Mouse (Mus musculus): ENCODE measurements around the gene Cers1.

Gene Cers1

DNA sequence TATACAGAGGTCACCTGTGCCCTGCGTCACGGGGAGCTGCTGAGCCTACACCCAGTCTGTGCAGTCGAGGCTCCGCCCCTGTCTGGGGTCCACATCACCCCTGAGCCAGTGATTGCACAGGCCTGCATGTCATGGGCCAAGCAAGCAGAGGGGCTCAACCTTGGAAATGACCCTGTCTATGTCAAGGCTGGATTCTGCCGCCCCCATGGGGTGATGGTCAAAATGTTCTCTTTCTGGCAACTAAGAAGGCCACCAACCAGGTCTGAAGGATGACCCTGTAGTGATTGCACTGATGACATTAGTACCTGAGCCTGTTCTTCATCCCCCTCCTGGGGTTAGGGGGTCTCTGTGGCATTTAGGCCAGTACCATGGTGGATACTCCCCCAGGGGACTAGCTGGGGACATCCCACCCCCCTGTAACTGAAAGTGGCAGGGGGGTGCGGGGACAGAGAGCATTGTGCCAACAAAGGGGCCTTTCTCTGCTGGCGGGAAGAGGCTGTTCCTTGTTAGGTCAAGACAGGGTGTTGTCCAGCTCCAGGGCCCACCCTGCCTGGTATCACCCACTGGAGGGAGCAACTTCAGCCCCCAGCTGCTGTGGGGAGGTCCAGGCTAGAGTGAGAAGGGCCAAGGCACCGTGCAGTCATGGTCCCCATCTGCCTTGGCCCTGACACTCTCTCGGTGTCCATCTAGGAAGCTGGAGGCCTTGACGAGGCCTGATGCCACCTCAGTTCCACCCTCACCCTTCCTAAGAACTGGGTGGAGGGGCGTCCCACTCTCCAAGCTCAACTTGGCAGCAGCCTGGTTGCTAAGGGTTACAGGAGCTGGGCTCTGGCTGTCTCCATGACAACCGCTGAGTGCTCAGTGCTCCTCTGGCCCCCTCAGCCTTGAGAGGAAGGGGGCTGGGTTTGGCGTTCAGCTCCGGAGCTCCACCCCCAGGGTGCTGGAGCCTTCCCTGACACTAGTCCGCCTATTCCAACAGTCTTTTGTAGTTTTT, 1.2 kb downstream of the Cers1 start:
- DNase-seq (ENCODE audit: low read depth, low spot score): peak; percentile 79

GRCm38 (mm10) chr8:70317872-70318271, 2.3 kb downstream of the Cers1 start:
- no peak for DNase-seq (ENCODE audit: low read depth, low spot score)

- DNase-seq (ENCODE audit: low read depth, low spot score): no peak
These were observed 8.1 kb downstream of the Cers1 start for GRCm38 (mm10) chr8:70323716-70324115.

- no peak for DNase-seq (ENCODE audit: low read depth, low spot score)
These were observed 11.9 kb downstream of the Cers1 start for GRCm38 (mm10) chr8:70327512-70327911.

- DNase-seq (ENCODE audit: low read depth, low spot score): no peak
These were observed 13.7 kb downstream of the Cers1 start, which contains the start of gene Gdf1 for GRCm38 (mm10) chr8:70329124-70329834. Gene Gdf1, plus strand, starts transcription at chr8:70329817.

DNA sequence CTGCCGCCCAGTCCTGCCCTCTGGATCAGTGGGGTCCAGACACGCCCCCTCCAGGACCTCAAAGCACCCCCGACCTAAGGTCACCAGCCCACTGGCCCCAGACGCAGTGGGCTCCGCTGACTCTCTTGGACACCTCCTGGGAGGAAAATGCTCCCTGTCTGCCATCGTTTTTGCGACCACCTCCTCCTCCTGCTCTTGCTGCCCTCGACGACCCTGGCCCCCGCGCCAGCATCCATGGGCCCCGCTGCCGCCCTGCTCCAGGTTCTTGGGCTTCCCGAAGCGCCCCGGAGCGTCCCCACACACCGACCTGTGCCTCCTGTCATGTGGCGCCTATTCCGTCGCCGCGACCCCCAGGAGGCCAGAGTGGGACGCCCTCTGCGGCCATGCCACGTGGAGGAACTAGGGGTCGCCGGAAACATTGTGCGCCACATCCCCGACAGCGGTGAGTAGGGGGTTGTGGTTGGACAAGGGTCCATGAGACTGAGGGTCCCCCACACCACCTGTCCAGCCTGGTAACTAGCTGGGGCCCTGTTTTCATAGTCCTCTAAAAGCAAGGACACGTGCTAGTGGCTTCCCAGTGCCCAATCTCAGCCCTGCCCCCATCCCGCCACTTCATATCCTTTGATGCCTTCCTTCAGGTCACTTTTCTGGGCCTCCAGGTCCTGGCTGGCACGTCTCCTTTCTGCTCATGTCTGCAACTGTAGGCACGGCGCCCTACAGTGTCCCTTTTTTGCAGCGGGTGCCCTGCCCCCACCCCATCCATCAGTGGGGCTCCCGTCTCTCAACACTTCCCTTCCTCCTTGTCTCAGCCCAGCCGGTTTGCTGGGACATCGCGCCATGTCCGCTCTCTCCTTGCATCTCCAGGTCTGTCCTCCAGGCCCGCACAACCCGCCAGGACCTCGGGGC, 14.5 kb downstream of the Cers1 start:
- no peak for DNase-seq (ENCODE audit: low read depth, low spot score)

DNA sequence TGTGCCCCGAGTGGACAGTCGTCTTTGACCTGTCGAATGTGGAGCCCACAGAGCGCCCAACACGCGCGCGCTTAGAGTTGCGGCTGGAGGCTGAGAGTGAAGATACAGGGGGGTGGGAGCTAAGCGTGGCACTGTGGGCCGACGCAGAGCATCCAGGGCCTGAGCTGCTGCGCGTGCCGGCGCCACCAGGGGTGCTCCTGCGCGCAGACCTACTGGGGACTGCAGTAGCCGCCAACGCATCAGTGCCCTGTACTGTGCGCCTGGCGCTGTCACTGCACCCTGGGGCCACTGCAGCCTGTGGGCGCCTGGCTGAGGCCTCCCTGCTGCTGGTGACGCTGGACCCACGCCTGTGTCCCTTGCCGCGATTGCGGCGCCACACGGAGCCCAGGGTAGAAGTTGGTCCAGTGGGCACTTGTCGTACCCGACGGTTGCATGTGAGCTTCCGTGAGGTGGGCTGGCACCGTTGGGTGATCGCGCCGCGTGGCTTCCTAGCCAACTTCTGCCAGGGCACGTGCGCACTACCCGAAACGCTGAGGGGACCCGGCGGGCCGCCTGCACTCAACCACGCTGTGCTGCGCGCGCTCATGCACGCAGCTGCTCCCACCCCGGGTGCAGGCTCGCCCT, 15.3 kb downstream of the Cers1 start:
- DNase-seq (ENCODE audit: low read depth, low spot score): no peak

DNA sequence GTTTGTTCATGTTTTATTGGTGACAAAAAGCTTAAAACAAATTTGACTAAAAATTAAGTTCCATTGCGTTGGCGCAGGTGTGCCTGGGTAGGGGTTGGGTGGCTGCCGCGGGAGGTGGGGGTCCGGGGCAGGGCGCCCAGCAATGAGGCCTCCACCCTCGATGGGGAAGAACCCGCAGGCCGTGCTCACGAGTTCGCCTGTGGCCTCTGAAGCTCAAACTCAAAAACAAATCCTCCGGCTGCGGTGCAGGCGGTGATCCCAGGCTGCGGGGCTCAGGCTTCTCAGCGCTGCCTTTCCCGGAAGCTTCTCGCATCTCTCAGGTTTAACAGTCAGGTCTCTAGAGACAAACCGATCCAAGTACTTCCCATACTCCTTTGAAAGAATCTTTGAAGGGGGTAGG, 16.0 kb downstream of the Cers1 start:
- DNase-seq (ENCODE audit: low read depth, low spot score): no peak

DNA sequence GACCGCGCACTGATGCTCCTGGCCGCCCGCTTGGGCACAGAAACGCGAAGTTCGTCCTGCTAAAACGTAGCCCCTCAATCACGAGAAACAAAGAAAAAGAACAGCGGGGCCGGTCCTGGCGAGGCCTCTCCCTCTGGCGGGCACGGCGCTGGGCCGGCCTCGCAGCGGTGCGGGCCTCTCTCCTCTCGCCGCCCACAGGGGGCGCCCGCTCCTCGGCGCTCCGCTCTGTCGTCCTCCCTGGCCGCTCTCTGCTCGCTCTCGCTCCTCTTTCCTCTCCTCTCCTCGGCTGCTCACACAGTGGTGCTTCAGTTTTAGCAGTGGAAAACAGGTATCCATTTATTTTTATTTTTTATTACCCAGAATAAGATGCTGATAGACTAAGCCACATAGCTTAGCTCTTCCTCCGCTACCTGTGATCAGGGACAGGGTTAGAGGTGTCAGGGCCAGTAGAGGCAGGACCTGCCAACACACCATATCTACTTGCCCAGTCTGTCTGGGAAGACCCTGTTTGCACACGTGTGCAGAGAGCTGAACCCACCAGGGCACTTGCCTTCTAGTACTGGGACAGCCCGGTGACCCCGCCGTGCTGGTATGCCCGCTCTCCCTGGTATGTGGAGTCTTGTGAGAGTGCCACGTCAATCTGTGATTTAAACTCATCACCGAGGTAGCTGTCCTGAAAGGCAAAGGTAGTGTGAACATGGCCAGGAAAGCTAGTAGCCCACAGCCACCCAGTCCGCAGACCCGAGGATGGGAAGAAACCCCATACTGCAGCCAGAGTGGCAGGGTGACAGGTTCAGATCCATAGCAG, 16.7 kb downstream of the Cers1 start:
- DNase-seq (ENCODE audit: low read depth, low spot score): peak; percentile 67

DNA sequence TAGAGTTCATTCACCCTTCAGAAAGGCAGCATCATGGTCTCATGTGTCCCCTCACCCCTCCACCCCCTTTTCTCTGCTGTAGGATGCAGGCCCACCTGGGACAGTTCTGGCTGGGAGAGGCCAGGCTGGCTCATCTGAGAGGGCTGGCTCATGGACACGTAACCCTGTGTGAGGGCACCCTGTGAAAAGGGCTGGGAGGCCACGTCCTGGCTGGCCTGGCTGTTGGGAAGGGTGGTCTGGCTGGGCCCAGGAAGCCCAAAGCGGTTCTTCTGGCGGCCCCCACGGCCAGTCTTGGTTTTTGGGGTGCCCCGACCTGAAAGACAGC, 17.3 kb downstream of the Cers1 start:
- no peak for DNase-seq (ENCODE audit: low read depth, low spot score)

DNA sequence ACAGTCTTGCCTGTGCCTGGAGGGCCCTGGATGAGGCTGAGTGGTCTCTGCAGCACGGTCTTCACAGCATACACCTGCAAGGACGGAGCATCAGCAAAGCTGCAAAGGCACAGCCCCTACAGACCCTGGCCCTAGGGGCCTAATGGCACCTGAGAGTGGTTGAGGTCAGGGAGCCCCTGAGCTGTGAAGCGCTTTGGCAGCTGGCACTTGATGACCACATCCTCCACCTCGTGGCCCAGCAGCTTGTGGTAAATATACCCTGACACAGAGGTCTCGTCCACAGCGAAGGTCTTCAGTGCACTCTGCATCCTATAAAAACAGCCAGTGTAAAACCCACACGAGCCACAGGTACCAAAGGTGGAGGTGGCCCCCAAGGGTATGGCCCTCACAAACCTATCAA, 23.4 kb downstream of the Cers1 start:
- no peak for DNase-seq (ENCODE audit: low read depth, low spot score)

DNA sequence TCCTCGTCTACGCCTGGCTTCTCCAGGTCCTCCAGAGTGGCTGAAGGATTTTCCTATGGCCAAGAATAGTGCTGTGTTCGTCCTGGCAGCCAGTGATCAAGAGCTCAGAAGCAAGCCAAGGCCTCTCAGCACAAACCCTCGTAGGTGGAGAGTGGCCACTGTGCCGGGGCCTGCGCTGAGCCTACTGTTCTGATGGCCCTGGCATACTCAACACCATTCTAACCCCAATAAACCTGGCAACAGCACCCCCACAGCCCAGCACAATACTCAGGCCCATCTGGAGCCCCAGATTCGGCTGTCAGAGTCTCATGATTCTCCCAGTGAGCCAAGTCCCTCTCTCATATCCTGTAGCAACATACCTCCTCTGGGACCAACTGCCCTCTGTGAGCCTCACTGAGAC, 25.1 kb downstream of the Cers1 start:
- DNase-seq (ENCODE audit: low read depth, low spot score): no peak

DNA sequence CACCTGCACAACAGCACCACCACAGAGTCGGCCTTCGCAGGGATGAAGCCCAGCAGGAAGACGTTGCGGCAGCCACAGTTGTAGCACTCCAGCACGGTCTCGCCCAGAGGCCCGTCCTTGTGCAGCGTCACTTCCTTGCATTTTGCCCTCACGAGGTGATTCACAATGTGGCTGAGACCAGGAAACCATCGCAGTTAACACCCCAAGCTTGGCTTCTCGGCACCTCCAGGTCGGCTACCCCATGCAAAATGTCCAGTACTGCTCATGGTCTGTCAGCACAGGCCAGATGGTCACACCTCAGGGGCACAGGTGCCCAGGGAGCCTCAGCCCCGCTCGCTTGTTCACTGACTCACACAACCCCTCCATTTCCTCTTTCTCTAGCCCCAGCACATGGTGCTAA, 26.4 kb downstream of the Cers1 start:
- no peak for DNase-seq (ENCODE audit: low read depth, low spot score)

- DNase-seq (ENCODE audit: low read depth, low spot score): no peak
These were observed 27.5 kb downstream of the Cers1 start for GRCm38 (mm10) chr8:70343076-70343475.

DNA sequence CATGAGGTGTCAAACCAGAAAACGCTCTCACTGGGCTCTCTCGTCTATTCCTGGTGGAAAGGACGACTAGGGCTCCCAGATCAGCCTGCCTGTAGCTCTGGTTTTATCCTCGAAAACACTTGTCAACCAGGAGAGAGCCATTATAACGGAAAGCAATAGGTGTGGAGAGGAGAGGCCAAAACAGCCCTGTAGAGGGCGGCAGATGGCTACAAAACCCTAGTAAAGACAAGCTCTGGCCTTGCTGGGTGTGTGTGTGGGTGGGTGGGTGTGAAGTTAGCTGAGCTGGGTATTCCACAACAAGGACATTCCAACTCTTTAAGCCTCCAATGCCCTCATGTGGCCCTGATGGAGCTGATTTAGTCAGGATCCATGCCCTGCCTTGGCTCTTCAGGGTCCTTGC, 28.1 kb downstream of the Cers1 start:
- DNase-seq (ENCODE audit: low read depth, low spot score): no peak

- no peak for DNase-seq (ENCODE audit: low read depth, low spot score)
These were observed 28.7 kb downstream of the Cers1 start for GRCm38 (mm10) chr8:70344279-70344678.

GRCm38 (mm10) chr8:70347443-70347842, 31.9 kb downstream of the Cers1 start:
- no peak for DNase-seq (ENCODE audit: low read depth, low spot score)

GRCm38 (mm10) chr8:70347860-70348420, 32.4 kb downstream of the Cers1 start:
- no peak for DNase-seq (ENCODE audit: low read depth, low spot score)

DNA sequence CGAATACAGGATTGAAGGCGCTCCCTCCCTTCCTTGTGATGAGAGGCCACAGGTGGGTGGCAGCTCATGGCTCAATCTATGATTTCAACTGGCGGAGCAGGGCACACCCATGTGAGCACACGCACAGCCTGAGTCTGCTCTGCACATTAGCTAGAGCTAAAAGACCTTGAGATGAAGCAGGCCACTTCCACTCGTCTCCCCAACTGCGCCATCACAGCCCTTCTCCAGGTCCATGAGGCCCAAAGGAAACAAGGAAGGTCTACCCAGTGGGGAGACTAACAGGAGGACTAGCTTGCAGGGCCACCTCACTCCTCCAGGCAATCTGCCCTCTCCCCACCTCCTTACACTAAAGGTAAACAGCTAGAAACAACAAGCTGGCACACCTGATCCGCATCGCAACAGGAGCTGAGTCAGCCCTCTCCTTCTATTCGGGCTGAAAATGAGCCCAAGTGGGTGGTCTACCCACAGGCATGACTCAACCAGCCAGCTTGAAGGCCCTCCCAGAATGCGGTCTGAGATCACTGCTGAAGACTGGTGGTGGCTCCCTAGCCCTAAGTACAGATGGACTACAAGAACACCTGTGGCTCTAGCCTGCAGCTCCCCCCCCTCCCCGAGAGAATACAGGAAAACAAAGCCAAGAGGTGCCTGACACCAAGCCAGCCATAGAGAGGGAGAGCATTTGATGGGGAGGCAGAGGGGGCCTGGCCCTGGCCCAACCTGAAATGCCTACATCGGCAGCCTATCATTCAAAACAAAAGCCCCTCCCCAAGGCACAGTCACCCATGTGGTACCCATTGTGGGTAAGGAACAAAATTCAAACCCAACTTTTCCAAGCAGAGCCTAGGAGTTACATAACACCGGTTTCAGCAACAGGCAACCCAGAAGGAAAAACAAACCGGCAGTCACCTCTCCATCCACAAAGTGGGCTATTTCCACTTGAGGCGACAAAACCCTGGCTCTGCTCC, 35.7 kb downstream of the Cers1 start:
- DNase-seq (ENCODE audit: low read depth, low spot score): no peak

Data from embryo, embryonic 11.5 days (tissue).